Mouse (Mus musculus) liver, embryonic 14.5 days (tissue): ENCODE results near the gene Slc25a38. TPM values are rescaled to one million over a fixed set of nuclear protein-coding genes. Genes with fewer than 3 reads are reported as not detected.

Experiments used
- ATAC-seq: fragments of 200-750 bp; cut with Nextera tagmentation; 2 replicates; pipeline ENCODE4 v1.8.0; 2017; ENCODE audit warnings: moderate number of reproducible peaks, mild to moderate bottlenecking, moderate library complexity; ENCODE audit not compliant: insufficient read depth
- DNase-seq, 3 experiments: peaks; one replicate each; pipeline ENCODE4 v3.0.0-alpha.2; 2012 to 2013; ENCODE audit warnings: low read depth in 3 of 3, low spot score in 3 of 3
- H3K27ac ChIP-seq: fragments of 300-500 bp; sonication (generic); 2 replicates; pipeline ENCODE4 v1.5.1; 2014; ENCODE audit warnings: moderate library complexity, mild to moderate bottlenecking, control low read depth, inconsistent platforms
- H3K27me3 ChIP-seq: fragments of 300-500 bp; sonication (generic); 2 replicates; pipeline ENCODE4 v1.6.1; 2014; ENCODE audit warnings: mild to moderate bottlenecking, low read length, moderate library complexity; ENCODE audit not compliant: control insufficient read depth, insufficient read depth
- H3K36me3 ChIP-seq: fragments of 300-500 bp; sonication (generic); replicated peaks from 2 replicates; pipeline ENCODE4 v1.6.1; 2014; ENCODE audit warnings: low read depth; ENCODE audit not compliant: control insufficient read depth, insufficient read depth
- H3K4me1 ChIP-seq, 2 experiments: fragments of 200-500 bp in 1 of 2; fragments of 300-500 bp in 1 of 2; sonication (generic) in 1 of 2; replicated peaks; 2 replicates each; pipeline ENCODE4 v1.6.1; 2012 to 2014; ENCODE audit warnings: antibody characterized with exemption in 1 of 2, inconsistent platforms in 1 of 2, low read length in 1 of 2; ENCODE audit not compliant: control insufficient read depth in 2 of 2, insufficient read depth in 2 of 2
- H3K4me2 ChIP-seq: fragments of 300-500 bp; sonication (generic); 2 replicates; pipeline ENCODE4 v1.6.1; 2014; ENCODE audit warnings: low read depth, mild to moderate bottlenecking, control low read depth, moderate library complexity
- H3K4me3 ChIP-seq, 2 experiments: fragments of 200-500 bp in 1 of 2; fragments of 300-500 bp in 1 of 2; sonication (generic) in 1 of 2; 2 replicates each; pipeline ENCODE4 v1.5.1; 2012 to 2014; ENCODE audit warnings: low read depth in 2 of 2, low read length in 2 of 2, mild to moderate bottlenecking in 2 of 2, control low read depth in 1 of 2, inconsistent platforms in 1 of 2, moderate library complexity in 1 of 2; ENCODE audit not compliant: insufficient read depth in 1 of 2
- H3K9ac ChIP-seq: fragments of 300-500 bp; sonication (generic); replicated peaks from 2 replicates; pipeline ENCODE4 v1.6.1; 2014; ENCODE audit warnings: mild to moderate bottlenecking, control low read depth, moderate library complexity
- H3K9me3 ChIP-seq: fragments of 300-500 bp; sonication (generic); 2 replicates; pipeline ENCODE4 v1.6.1; 2016; ENCODE audit warnings: low read length, mixed read lengths; ENCODE audit not compliant: control insufficient read depth
- CTCF ChIP-seq: IDR thresholded peaks from 2 replicates; pipeline ENCODE4 v1.5.1; 2016; ENCODE audit warnings: antibody characterized with exemption, low read depth, control low read depth
- EP300 ChIP-seq: IDR thresholded peaks from 2 replicates; pipeline ENCODE4 v1.6.1; 2016; ENCODE audit warnings: antibody characterized with exemption, low read depth
- WGBS: fragments of 180-500 bp; shearing (Covaris S2); extraction: QIAGEN DNeasy Blood & Tissue Kit; methylation state at CpG from one replicate; pipeline ENCODE4 v1.1.7; 2014; ENCODE audit not compliant: insufficient replicate concordance; 5-methylcytosine and 5-hydroxymethylcytosine counted together
- polyA plus RNA-seq, 2 experiments: library from polyadenylated mRNA; depleted of rRNA in 1 of 2; stranded (reverse) in 1 of 2; unstranded in 1 of 2; fragments of >200 nt; fragmentation: Nextera tagmentation in 1 of 2; extraction: Ambion mirVana in 1 of 2; gene quantifications; 2 replicates each; pipeline versions ENCODE4 v1.2.1 to v1.2.3; 2012 to 2014

Slc25a38 gene
- polyA plus RNA-seq, 2 experiments = 106 to 118 TPM

- Histone ChIP-seq H3K4me1 (peaks cover 34 to 47% of the 10 kb centered on the region in 2 experiments), H3K36me3 (peaks cover under 1% of the 10 kb centered on the region), H3K9ac (peak overlapping the region; percentile 50), H3K27ac (peak overlapping the region; percentile 95), H3K4me2 (peak overlapping the region; percentile 99), H3K9me3 (no peaks in the 10 kb centered on the region), H3K4me3 (peak overlapping the region; percentile 69 to 86), H3K27me3 (no peaks in the 10 kb centered on the region)
- no peak for DNase-seq
- TF ChIP-seq CTCF (no peak), EP300 (no peak)
- WGBS = 54% methylated on average over 15 of the region's 15 CpGs
- ATAC-seq = no peak
Observed at GRCm38 (mm10) chr9:120111156-120111945, 1.2 kb downstream of the Slc25a38 start.

- DNase-seq (peak; percentile 77 to 80 (median 79)), ATAC-seq (peak; percentile 7)
- Histone ChIP-seq H3K36me3 (peaks cover 11% of the 10 kb centered on the region), H3K27ac (peak overlapping the region; percentile 95), H3K27me3 (no peaks in the 10 kb centered on the region), H3K4me1 (peaks cover 43 to 58% of the 10 kb centered on the region in 2 experiments), H3K4me2 (peak overlapping the region; percentile 99), H3K9ac (peak overlapping the region; percentile 65), H3K9me3 (no peaks in the 10 kb centered on the region), H3K4me3 (peak overlapping the region; percentile 14 to 17)
- WGBS = 34% methylated on average over 6 of the region's 6 CpGs
- TF ChIP-seq EP300 = peak; percentile 89
- no peak for TF ChIP-seq CTCF
Observed at GRCm38 (mm10) chr9:120112472-120112871, 2.3 kb downstream of the Slc25a38 start.

- H3K27ac ChIP-seq = peak overlapping the region; percentile 95
- DNase-seq (no peak), ATAC-seq (no peak)
- no peaks in the 10 kb centered on the region for H3K27me3 ChIP-seq
- H3K9ac ChIP-seq = peak overlapping the region; percentile 65
- peaks cover 52 to 67% of the 10 kb centered on the region in 2 experiments for H3K4me1 ChIP-seq
- H3K36me3 ChIP-seq = peaks cover 21% of the 10 kb centered on the region
- peak overlapping the region; percentile 99 for H3K4me2 ChIP-seq
- H3K9me3 ChIP-seq = no peaks in the 10 kb centered on the region
- no peak for TF ChIP-seq CTCF
- no peak for TF ChIP-seq EP300
- H3K4me3 ChIP-seq = peak overlapping the region in 1 of 2 experiments; percentile 17; a peak in 2 of 4 replicates
- 75% methylated on average over 6 of the region's 7 CpGs for WGBS
Observed at GRCm38 (mm10) chr9:120113456-120113855, 3.3 kb downstream of the Slc25a38 start.

GRCm38 (mm10) chr9:120114051-120114788 is 4.0 kb downstream of the Slc25a38 start:
- H3K9ac ChIP-seq = peak overlapping the region; percentile 98
- H3K27me3 ChIP-seq = no peaks in the 10 kb centered on the region
- H3K4me3 ChIP-seq = peak overlapping the region; percentile 78 to 97
- peak overlapping the region; percentile 99 for H3K27ac ChIP-seq
- TF ChIP-seq CTCF (no peak), EP300 (no peak)
- WGBS = 62% methylated on average over 17 of the region's 17 CpGs
- ATAC-seq = no peak
- no peaks in the 10 kb centered on the region for H3K9me3 ChIP-seq
- no peak for DNase-seq
- H3K4me1 ChIP-seq = peaks cover 55 to 71% of the 10 kb centered on the region in 2 experiments
- H3K4me2 ChIP-seq = peak overlapping the region; percentile 99
- H3K36me3 ChIP-seq = peaks cover 29% of the 10 kb centered on the region

- Histone ChIP-seq H3K4me3 (peak overlapping the region; percentile 78 to 97), H3K4me1 (peaks cover 57 to 73% of the 10 kb centered on the region in 2 experiments), H3K27me3 (no peaks in the 10 kb centered on the region), H3K4me2 (peak overlapping the region; percentile 99), H3K9me3 (no peaks in the 10 kb centered on the region), H3K36me3 (peaks cover 34% of the 10 kb centered on the region), H3K9ac (peak overlapping the region; percentile 98), H3K27ac (peak overlapping the region; percentile 99)
- TF ChIP-seq EP300 = peak; percentile 8; the same call in 1 of the 2 replicates
- no peak for TF ChIP-seq CTCF
- peak; percentile 60 to 68 (median 67) for DNase-seq
- peak; percentile 32 for ATAC-seq
- WGBS = 11% methylated on average over 2 of the region's 2 CpGs
Observed at GRCm38 (mm10) chr9:120114789-120115151, 4.6 kb downstream of the Slc25a38 start.
